Mouse (Mus musculus) frontal cortex, postnatal 10 days (tissue): ENCODE data around the gene Gng5.

ENCODE experiments used
- DNase-seq, 2 experiments: peaks; one replicate each; pipeline ENCODE4 v3.0.0; 2022; ENCODE audit warnings: low spot score in 2 of 2, mixed read lengths in 1 of 2

Gene Gng5

GRCm38 (mm10) chr3:146540521-146541273 is 41.1 kb downstream of the Gng5 start:
- DNase-seq, result no peak

GRCm38 (mm10) chr3:146543632-146544031 is 44.0 kb downstream of the Gng5 start:
- no peak for DNase-seq

- no peak for DNase-seq
Measured at GRCm38 (mm10) chr3:146554816-146555215, 55.2 kb downstream of the Gng5 start.
